Mouse (Mus musculus): Measurements from ENCODE around the gene Ntsr1. TPM values are rescaled to one million over a fixed set of nuclear protein-coding genes. Genes with fewer than 3 reads are reported as not detected.

Gene Ntsr1
- polyA plus RNA-seq, 1 experiment from 2014 or later = 0.04 TPM

DNA sequence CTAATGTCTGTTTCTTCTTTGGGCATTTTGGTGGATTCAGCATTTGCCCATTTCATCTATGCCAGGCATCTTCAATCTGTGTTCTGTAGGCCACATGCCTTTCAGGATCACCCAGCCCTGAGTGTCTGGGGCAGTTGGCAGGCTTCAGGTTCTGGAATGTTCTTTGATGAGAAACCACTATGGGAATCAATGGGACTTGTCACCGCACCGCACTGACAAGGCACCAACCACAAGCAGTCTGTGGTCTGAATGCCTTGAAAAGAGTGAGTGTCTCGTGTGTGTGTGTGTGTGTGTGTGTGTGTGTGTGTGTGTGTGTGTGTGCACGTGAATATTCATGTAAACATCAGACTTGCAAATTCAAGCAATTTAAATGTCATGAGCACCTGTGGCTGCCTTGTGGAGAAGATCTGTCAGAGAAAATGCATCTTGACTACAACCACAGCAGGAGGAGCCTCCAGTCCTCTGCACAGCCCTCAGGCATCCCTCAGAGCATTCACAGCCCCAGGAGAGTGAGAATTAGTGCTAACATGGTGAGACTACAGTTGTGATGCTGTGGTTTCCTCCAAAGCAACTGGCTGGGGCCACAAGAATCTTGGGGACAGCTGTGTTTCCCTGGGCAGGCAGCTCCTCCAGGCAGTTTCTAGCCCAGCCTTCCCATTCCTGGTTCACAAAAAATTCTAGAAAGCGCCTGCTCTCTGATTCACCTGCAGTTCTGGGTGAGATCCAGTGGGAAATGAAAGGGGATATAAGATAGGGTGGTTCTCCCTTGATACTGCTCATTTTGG is 21.9 kb downstream of the Ntsr1 start:
- H3K4me1 ChIP-seq (ENCODE audit: control insufficient read depth, insufficient read depth, low read length) = no peaks in the 10 kb centered on the region
- ATAC-seq (ENCODE audit: low FRiP score) (no peak), DNase-seq (ENCODE audit: low spot score, missing footprints) (peak; percentile 69)
- no peaks in the 10 kb centered on the region for H3K36me3 ChIP-seq (ENCODE audit: control insufficient read depth, insufficient read depth, low read length)
- no peak overlapping the region for H3K9ac ChIP-seq (ENCODE audit: low read length)
- no peaks in the 10 kb centered on the region for H3K9me3 ChIP-seq (ENCODE audit: control insufficient read depth, low read length)
- H3K27me3 ChIP-seq (ENCODE audit: control insufficient read depth, insufficient read depth, low read length) = peaks cover 6% of the 10 kb centered on the region; the same call in 1 of the 2 replicates
- no peak overlapping the region for H3K4me2 ChIP-seq
- no peak overlapping the region for H3K27ac ChIP-seq (ENCODE audit: low read depth, low read length)
- WGBS = 78% methylated on average over 5 of the region's 5 CpGs
- no peak overlapping the region for H3K4me3 ChIP-seq (ENCODE audit: low read depth, low read length)

DNA sequence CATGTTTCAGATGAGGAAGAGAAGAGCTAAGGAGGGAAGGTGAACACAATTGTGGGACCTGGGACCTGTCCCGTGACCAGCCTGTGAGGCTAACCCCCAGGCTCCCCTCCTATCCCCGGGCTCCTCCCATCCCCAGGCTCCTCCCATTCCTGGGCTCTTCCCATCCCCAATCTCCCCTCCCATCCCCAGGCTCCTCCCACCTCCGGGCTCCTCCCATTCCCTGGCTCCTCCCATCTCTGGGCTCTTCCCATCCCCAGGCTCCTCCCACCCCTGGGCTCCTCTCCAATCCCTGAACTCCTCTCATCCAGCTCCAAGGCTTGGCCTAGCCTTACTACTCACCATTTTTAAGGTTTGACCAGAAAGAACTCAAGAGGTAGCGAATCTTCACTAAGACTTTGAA is 23.0 kb downstream of the Ntsr1 start:
- no peak overlapping the region for H3K27ac ChIP-seq (ENCODE audit: low read depth, low read length)
- WGBS = 69% methylated on average over 4 of the region's 4 CpGs
- no peaks in the 10 kb centered on the region for H3K9me3 ChIP-seq (ENCODE audit: control insufficient read depth, low read length)
- no peaks in the 10 kb centered on the region for H3K4me1 ChIP-seq (ENCODE audit: control insufficient read depth, insufficient read depth, low read length)
- peaks cover 5% of the 10 kb centered on the region; the same call in 1 of the 2 replicates for H3K27me3 ChIP-seq (ENCODE audit: control insufficient read depth, insufficient read depth, low read length)
- no peak overlapping the region for H3K4me2 ChIP-seq
- peak; percentile 49 for DNase-seq (ENCODE audit: low spot score, missing footprints)
- no peak overlapping the region for H3K9ac ChIP-seq (ENCODE audit: low read length)
- ATAC-seq (ENCODE audit: low FRiP score) = no peak
- no peak overlapping the region for H3K4me3 ChIP-seq (ENCODE audit: low read depth, low read length)
- no peaks in the 10 kb centered on the region for H3K36me3 ChIP-seq (ENCODE audit: control insufficient read depth, insufficient read depth, low read length)

DNA sequence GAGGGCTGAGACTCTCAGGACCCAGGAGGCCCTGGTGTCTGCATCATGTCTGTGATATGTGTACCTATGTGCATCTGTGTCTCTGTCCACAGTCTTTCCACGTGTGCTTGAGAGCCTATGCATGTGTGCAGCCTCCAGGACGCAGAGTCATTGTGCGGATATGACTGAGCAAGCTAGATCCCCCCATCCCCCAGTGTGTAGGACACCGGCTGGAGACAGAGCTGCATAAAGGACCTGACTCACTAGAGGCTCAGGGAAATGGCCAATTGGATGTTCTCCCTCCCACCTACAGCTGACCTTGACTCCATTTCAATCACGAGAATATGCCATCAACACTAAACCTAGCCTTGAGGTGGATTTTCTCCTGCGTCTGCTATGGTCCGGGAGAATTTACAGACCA is 27.7 kb downstream of the Ntsr1 start:
- Histone ChIP-seq H3K9ac (ENCODE audit: low read length) (no peak overlapping the region), H3K4me3 (ENCODE audit: low read depth, low read length) (no peak overlapping the region), H3K27me3 (ENCODE audit: control insufficient read depth, insufficient read depth, low read length) (peaks cover 5% of the 10 kb centered on the region; the same call in 1 of the 2 replicates), H3K9me3 (ENCODE audit: control insufficient read depth, low read length) (no peaks in the 10 kb centered on the region), H3K4me1 (ENCODE audit: control insufficient read depth, insufficient read depth, low read length) (peaks cover 10% of the 10 kb centered on the region), H3K4me2 (no peak overlapping the region), H3K27ac (ENCODE audit: low read depth, low read length) (no peak overlapping the region), H3K36me3 (ENCODE audit: control insufficient read depth, insufficient read depth, low read length) (no peaks in the 10 kb centered on the region)
- ATAC-seq (ENCODE audit: low FRiP score) (no peak), DNase-seq (ENCODE audit: low spot score, missing footprints) (peak; percentile 65)
- 67% methylated on average over 7 of the region's 7 CpGs for WGBS

DNA sequence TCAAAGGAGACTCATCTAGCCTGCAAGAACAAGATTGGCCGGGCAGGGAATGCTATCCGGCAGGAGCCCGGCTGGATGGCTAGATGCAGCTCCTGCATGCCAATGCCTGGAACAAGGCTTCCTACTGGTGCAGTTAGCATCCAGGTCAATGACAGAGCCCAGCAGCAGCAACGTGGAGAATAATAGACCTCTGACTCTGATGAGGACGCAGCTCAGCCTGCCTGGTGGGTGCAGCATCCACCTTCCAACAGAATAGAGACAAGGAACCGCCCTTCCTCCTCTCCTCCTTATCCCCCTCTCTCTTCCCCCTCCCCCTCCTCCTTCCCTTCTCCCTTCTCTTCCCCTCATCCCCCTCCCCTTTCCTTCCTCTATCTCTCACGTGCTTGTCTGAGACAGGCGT is 28.1 kb downstream of the Ntsr1 start:
- ATAC-seq (ENCODE audit: low FRiP score) = no peak
- peak; percentile 77 for DNase-seq (ENCODE audit: low spot score, missing footprints)
- Histone ChIP-seq H3K9me3 (ENCODE audit: control insufficient read depth, low read length) (no peaks in the 10 kb centered on the region), H3K9ac (ENCODE audit: low read length) (no peak overlapping the region), H3K4me2 (no peak overlapping the region), H3K36me3 (ENCODE audit: control insufficient read depth, insufficient read depth, low read length) (no peaks in the 10 kb centered on the region), H3K27me3 (ENCODE audit: control insufficient read depth, insufficient read depth, low read length) (peaks cover 5% of the 10 kb centered on the region; the same call in 1 of the 2 replicates), H3K4me3 (ENCODE audit: low read depth, low read length) (no peak overlapping the region), H3K27ac (ENCODE audit: low read depth, low read length) (no peak overlapping the region), H3K4me1 (ENCODE audit: control insufficient read depth, insufficient read depth, low read length) (peaks cover 11% of the 10 kb centered on the region)
- WGBS = 9% methylated on average over 8 of the region's 8 CpGs

DNA sequence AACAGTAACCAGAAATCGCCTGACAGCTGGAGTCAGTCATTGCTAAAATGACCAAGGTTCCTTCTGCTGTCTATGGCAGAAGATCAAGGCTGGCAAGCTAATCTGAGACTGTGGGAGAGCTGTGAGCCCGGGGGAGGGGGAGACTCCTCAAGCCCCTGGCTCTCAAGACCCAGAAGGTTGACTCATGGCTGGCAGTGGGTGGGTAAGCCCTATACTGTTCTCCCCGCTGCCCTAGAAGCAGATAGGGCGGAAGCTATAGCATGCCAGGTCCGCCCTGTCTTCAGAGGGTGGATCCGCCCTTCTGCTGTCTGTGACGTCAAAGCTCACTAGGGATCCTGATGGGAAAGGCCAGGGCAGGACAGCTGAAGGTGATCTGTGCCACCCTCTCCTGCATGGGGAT is 30.4 kb downstream of the Ntsr1 start:
- H3K36me3 ChIP-seq (ENCODE audit: control insufficient read depth, insufficient read depth, low read length) = no peaks in the 10 kb centered on the region
- no peak for ATAC-seq (ENCODE audit: low FRiP score)
- H3K27me3 ChIP-seq (ENCODE audit: control insufficient read depth, insufficient read depth, low read length) = peaks cover 3% of the 10 kb centered on the region; the same call in 1 of the 2 replicates
- H3K4me3 ChIP-seq (ENCODE audit: low read depth, low read length) = no peak overlapping the region
- DNase-seq (ENCODE audit: low spot score, missing footprints) = peak; percentile 84
- no peak overlapping the region for H3K4me2 ChIP-seq
- no peak overlapping the region for H3K27ac ChIP-seq (ENCODE audit: low read depth, low read length)
- no peaks in the 10 kb centered on the region for H3K9me3 ChIP-seq (ENCODE audit: control insufficient read depth, low read length)
- WGBS = 27% methylated on average over 7 of the region's 7 CpGs
- no peak overlapping the region for H3K9ac ChIP-seq (ENCODE audit: low read length)
- peaks cover 11% of the 10 kb centered on the region for H3K4me1 ChIP-seq (ENCODE audit: control insufficient read depth, insufficient read depth, low read length)

DNA sequence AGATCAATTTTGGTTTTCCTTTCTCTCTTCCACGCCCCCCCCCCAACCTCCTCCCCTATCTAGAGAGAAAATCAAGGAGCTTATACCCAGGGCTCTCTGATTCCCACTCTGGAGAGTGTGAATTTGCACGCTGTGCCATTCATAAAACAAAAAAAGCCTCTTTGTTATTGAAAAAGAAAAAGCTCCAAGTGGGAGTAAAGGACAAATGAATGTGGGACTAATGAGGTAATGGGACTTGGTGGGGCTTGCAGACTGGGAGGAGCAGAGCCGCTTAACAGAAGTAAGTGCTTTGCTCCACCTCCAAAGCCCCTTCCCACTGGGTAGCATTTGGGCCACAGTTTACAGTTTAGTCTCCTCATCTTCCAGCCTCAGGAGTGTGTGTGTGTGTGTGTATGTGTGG is 30.8 kb downstream of the Ntsr1 start:
- Histone ChIP-seq H3K9me3 (ENCODE audit: control insufficient read depth, low read length) (no peaks in the 10 kb centered on the region), H3K9ac (ENCODE audit: low read length) (no peak overlapping the region; the same call in 1 of the 2 replicates), H3K4me2 (no peak overlapping the region), H3K27me3 (ENCODE audit: control insufficient read depth, insufficient read depth, low read length) (no peaks in the 10 kb centered on the region; the same call in 1 of the 2 replicates), H3K36me3 (ENCODE audit: control insufficient read depth, insufficient read depth, low read length) (no peaks in the 10 kb centered on the region), H3K4me1 (ENCODE audit: control insufficient read depth, insufficient read depth, low read length) (peaks cover 11% of the 10 kb centered on the region), H3K4me3 (ENCODE audit: low read depth, low read length) (no peak overlapping the region), H3K27ac (ENCODE audit: low read depth, low read length) (no peak overlapping the region)
- WGBS = 9% methylated on average over 3 of the region's 3 CpGs
- no peak for DNase-seq (ENCODE audit: low spot score, missing footprints)
- ATAC-seq (ENCODE audit: low FRiP score) = no peak

DNA sequence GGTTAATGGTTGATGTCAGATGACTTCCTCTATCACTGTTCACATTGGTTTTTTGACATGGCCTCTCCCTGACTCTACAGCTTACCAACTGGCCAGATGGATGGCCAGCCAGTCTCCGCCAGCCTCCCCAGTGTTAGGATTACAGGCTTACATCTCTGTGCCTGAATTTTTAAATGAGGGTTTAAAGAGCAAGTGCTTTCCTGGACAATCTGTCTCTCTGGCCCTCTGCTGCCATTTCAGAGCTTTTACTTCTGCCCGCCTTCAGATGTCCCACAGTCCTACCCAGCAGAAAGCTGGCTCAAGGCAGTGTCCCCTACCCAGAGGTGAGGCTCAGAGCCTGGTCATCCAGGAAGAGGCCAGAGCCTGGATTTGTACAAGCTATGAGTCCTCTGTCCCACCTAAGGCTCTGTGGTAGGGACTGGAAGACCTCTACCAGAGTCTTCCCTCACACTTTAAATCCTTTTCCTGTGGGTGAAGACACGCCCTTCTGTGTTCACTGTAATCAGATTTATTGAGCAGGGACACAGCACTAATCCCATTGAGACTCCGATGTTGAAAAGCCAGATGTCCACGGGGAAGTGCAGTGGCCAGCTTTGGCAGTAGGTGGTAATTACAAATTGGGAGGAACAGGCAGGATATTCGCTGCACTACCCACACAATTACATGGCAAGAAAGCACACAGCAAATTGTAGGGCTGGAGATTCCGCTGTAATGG is 32.1 kb downstream of the Ntsr1 start:
- H3K4me3 ChIP-seq (ENCODE audit: low read depth, low read length) = no peak overlapping the region
- H3K27ac ChIP-seq (ENCODE audit: low read depth, low read length) = no peak overlapping the region
- no peak for ATAC-seq (ENCODE audit: low FRiP score)
- DNase-seq (ENCODE audit: low spot score, missing footprints) = peak; percentile 79
- peaks cover 11% of the 10 kb centered on the region for H3K4me1 ChIP-seq (ENCODE audit: control insufficient read depth, insufficient read depth, low read length)
- no peak overlapping the region for H3K4me2 ChIP-seq
- H3K9me3 ChIP-seq (ENCODE audit: control insufficient read depth, low read length) = no peaks in the 10 kb centered on the region
- no peaks in the 10 kb centered on the region for H3K36me3 ChIP-seq (ENCODE audit: control insufficient read depth, insufficient read depth, low read length)
- no peak overlapping the region for H3K9ac ChIP-seq (ENCODE audit: low read length)
- WGBS = 44% methylated on average over 7 of the region's 7 CpGs
- H3K27me3 ChIP-seq (ENCODE audit: control insufficient read depth, insufficient read depth, low read length) = no peaks in the 10 kb centered on the region; the same call in none of the 2 replicates

DNA sequence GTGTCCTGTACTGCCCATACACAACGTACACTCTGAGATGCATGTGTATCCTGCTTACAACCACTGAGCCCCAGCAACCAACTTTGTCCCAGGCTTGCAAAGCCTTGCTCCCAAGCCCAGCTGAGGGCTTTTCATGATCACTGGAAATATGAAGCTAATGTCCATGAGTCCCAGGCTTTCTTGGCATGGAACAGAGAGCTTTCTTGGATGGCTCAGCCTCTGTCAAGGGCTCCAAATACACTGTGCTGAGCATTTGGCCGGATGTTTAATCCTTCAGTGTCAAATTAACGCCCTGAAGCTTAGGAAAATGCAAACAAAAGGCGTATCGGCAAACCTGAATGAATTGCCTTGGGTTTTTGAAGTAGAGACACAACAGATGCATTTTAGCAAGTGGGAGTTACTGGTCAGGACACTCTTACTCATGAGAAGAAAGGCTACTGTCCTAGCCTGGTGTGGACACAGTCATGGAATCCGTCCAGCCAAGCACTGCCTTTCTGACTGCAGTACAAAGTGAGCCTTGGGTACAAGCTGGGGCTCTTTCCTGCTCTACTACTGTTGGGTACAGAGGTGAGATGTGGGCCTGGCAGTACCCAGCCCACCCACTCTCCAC is 32.7 kb downstream of the Ntsr1 start:
- Histone ChIP-seq H3K4me2 (no peak overlapping the region), H3K4me3 (ENCODE audit: low read depth, low read length) (no peak overlapping the region), H3K36me3 (ENCODE audit: control insufficient read depth, insufficient read depth, low read length) (no peaks in the 10 kb centered on the region), H3K9me3 (ENCODE audit: control insufficient read depth, low read length) (no peaks in the 10 kb centered on the region), H3K4me1 (ENCODE audit: control insufficient read depth, insufficient read depth, low read length) (peaks cover 11% of the 10 kb centered on the region), H3K27ac (ENCODE audit: low read depth, low read length) (no peak overlapping the region), H3K9ac (ENCODE audit: low read length) (no peak overlapping the region), H3K27me3 (ENCODE audit: control insufficient read depth, insufficient read depth, low read length) (no peaks in the 10 kb centered on the region; the same call in none of the 2 replicates)
- no peak for ATAC-seq (ENCODE audit: low FRiP score)
- DNase-seq (ENCODE audit: low spot score, missing footprints) = peak; percentile 81
- WGBS = 47% methylated on average over 6 of the region's 6 CpGs

DNA sequence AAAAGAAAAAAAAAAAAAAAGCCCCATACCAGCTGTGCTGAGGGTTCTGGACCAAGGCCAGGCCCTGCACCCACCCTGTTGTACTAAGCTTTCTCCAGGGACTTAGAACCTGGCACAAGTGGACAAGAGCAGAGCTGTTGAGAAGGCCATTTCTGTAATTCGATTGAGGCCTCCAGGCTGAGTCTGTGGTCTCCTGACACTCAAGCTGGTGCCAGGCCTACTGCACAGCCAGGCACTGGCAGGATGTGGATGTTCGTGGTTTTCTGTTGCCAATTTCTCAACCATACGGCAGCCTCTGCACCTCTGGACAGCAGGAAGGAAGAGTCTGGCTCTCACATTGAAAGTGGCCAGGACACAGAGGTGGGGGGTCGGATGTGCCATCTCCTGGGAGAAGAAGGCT is 33.5 kb downstream of the Ntsr1 start:
- no peaks in the 10 kb centered on the region; the same call in 1 of the 2 replicates for H3K27me3 ChIP-seq (ENCODE audit: control insufficient read depth, insufficient read depth, low read length)
- WGBS = 83% methylated on average over 4 of the region's 4 CpGs
- DNase-seq (ENCODE audit: low spot score, missing footprints) = peak; percentile 45
- H3K4me1 ChIP-seq (ENCODE audit: control insufficient read depth, insufficient read depth, low read length) = peaks cover 11% of the 10 kb centered on the region
- no peak for ATAC-seq (ENCODE audit: low FRiP score)
- H3K27ac ChIP-seq (ENCODE audit: low read depth, low read length) = no peak overlapping the region
- no peaks in the 10 kb centered on the region for H3K36me3 ChIP-seq (ENCODE audit: control insufficient read depth, insufficient read depth, low read length)
- no peak overlapping the region for H3K4me3 ChIP-seq (ENCODE audit: low read depth, low read length)
- no peaks in the 10 kb centered on the region for H3K9me3 ChIP-seq (ENCODE audit: control insufficient read depth, low read length)
- H3K9ac ChIP-seq (ENCODE audit: low read length) = no peak overlapping the region
- no peak overlapping the region for H3K4me2 ChIP-seq

All from midbrain, embryonic 11.5 days (tissue).